Mouse (Mus musculus): ENCODE measurements around the gene Celf5.
"Not testable (repeated sequence)": the region's sequence is repeated elsewhere in the genome, so short reads cannot be mapped to it uniquely, and the experiment has no call there.

Celf5 gene

GRCm38 (mm10) chr10:81452237-81452946 lies 30.1 kb downstream of the Celf5 start:
- DNase-seq (ENCODE audit: low spot score): no peak

DNA sequence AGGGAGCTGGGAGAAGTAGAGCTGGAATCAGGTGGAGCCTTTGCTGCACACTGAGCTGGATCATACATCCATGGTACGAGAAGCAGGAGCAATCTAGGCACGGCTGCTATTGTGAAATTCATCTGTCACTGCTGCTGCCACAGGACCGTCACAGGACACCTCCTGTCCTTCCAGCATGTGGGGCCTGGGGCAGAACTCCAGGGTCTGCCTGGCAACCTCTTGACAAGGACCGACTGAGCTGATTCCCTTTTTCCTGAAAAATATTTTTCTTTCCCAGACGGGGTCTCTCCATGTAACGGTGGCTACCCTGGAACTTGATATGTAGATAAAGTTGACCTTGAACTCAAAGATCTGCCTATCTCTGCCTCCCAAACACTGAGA lies 31.2 kb downstream of the Celf5 start:
- DNase-seq (ENCODE audit: low spot score): no peak

- DNase-seq (ENCODE audit: low spot score): no peak
These were observed 31.7 kb downstream of the Celf5 start for GRCm38 (mm10) chr10:81450641-81451364.

GRCm38 (mm10) chr10:81450140-81450539 lies 32.4 kb downstream of the Celf5 start:
- peak; percentile 84 for DNase-seq (ENCODE audit: low spot score)

- DNase-seq (ENCODE audit: low spot score): not testable (repeated sequence)
These were observed 37.0 kb downstream of the Celf5 start for GRCm38 (mm10) chr10:81445516-81445915.

GRCm38 (mm10) chr10:81441019-81441418 lies 41.5 kb downstream of the Celf5 start:
- DNase-seq (ENCODE audit: low spot score): no peak

- DNase-seq (ENCODE audit: low spot score): peak; percentile 82
These were observed 47.1 kb downstream of the Celf5 start for GRCm38 (mm10) chr10:81435436-81435835.

DNA sequence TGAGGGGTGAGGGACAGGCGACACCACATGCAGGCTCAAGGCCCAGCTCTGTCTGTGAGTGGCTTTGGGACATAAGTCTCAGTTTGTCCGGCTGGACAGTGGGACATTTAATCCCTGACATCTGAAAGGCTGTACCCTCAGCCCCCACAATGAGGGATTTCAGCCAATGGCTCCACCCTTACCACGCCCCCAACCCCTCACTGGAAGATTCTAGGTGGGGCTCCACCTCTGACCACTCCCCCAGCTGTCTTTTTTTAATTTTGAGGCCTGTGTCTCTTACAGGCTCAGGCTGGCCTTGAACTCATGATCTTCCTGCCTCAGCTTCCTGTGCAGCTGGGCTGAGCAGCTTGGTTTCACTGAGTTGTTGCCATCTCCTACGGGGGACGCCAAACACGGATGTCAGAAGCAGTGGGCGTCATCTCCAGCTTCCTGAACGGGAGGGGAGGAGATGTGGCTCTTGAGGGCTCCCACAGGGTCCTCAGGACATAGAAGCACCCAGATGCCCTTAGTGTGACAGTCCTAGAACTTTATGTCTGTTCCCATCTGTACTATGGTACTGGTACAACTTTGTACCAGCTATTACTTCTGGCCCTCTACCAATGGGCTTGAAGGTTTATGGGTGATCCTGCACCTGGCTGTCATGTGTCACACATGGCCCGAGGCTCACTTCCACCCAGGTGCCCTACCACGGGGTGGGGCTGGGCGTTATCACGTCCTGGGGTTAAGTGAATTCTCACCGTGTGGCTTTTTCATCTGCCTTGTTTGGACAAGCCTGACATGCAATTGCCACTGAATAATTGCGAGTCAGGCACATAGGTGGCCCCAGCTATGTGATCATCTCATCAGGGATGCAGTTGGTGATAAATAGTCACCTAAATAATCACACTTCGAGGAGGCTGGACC lies 47.9 kb downstream of the Celf5 start:
- DNase-seq (ENCODE audit: low spot score): no peak

- peak; percentile 84 for DNase-seq (ENCODE audit: low spot score)
These were observed 48.8 kb downstream of the Celf5 start for GRCm38 (mm10) chr10:81433541-81434289.

DNA sequence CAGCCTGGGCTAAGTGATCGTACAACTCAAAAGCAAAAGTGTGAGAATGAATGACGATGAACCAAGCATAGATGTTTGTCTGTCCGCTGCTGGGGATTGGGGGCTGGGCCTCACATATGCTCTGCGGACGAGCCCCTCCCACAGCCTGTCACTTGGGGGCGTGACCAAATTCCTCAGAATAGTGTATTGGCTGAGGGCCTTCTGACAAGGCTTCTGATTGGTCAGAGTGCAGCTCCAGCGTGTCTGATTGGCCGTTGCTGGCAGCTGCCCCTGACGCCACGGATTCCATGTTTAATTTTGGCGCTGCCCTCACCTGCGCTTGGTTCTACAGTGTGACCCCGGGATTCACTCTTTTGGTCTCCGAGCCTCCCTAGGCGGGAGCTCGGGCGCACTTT lies 49.6 kb downstream of the Celf5 start:
- peak; percentile 98 for DNase-seq (ENCODE audit: low spot score)

DNA sequence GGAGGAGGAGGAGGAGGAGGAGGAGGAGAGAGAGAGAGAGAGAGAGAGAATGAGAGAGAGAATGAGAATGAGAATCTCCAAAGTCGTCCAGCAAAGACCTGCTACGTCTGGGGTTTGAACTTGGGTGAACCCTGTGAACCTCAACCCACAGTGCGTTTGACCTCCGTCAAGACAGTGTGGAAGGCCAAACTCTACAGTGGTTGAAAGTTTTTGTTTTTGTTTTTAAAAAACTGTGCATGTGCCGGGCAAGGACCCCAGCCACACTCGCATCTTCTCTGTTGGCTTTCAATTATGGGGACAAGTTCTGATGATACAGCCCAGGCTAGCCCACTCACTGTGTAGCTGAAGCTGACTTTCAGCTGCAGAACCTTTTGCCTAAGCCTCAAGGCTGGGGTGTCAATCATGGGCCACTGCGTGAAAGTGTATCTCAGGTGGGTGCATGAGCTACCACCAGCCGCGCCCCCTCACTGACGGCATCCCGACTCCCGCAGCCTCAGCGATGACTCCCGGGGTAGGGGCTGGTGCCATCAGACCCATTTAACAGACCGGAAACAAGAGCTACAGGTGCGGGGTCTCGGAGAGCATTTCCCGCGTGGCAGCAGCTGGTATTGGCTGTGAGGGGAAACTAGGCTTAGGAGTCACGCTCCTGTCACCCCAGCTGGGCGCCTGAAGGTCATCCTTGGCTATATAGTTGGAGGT lies 50.2 kb downstream of the Celf5 start:
- no peak for DNase-seq (ENCODE audit: low spot score)

GRCm38 (mm10) chr10:81431526-81432168 lies 50.9 kb downstream of the Celf5 start:
- DNase-seq (ENCODE audit: low spot score): no peak

- DNase-seq (ENCODE audit: low spot score): no peak
These were observed 51.5 kb downstream of the Celf5 start for GRCm38 (mm10) chr10:81430831-81431525.

- DNase-seq (ENCODE audit: low spot score): peak; percentile 78
These were observed 52.2 kb downstream of the Celf5 start for GRCm38 (mm10) chr10:81430141-81430830.

GRCm38 (mm10) chr10:81429605-81430061 lies 52.9 kb downstream of the Celf5 start:
- DNase-seq (ENCODE audit: low spot score): peak; percentile 95

DNA sequence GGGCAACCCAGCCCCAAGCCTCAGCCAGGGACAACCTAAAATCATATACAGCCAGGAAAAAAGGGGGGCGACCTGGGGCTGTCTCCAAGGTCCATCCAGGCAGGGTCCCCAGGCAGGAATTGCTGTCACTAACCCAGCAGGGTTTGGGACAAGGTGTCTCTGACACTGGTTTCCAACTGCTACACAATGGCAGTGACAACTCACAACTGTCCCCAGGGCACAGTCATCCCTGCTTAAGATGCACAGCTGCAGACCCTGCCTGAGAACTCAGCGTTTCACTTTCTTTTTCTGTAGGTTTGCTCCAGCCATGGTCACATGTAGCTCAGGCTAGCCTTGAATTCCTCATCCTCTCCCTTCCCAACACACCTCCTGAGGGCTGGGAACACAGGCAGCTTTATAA lies 53.4 kb downstream of the Celf5 start:
- no peak for DNase-seq (ENCODE audit: low spot score)

DNA sequence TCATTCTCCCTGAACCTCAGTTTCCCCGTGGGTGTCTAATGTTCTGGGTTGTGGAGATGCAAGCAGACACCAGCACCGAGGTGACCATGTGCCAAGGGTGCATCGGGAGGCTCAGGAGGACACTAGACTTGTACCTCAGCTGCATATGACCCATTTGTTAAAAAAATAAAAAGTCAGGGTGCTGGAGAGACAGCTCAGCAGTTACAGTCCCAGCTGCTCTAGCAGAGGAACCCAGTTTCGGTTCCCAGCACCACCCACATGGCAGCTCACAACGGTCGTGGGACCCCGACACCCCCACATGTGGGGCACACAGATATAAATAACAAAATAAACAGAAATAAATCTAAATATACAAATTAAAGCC lies 54.0 kb downstream of the Celf5 start:
- no peak for DNase-seq (ENCODE audit: low spot score)

DNA sequence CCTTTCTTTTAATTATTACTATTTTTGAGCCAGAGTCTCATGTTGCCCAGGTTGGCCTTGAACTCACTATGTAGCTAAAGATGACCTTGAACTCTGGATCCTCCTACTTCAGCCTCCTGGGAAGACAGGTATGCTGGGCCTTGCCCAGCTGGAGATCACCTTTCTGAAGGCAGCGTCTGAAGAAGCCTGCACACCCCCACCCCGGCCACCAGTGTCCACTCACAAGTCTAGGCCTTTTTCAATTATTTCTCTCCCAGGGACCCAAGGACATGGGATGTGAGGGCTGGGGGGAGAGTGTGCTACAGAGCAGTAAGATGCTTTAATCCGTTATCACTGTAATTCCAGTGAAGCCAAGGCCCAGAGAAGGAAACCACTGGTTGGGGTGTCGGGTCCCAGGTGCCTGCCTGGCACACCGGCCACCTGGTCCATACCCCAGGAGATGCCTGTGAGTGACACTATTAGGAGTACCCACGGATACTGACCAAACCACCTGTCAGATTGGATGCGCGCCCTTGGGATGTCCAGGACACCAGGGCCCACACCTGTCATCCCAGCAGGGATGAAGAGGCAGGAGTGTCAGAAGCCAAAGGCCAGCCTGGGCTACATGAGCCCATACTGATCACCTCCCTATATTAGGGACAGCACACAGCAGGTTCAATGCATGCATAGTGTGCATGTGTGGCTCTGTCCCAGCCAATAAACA lies 54.6 kb downstream of the Celf5 start:
- DNase-seq (ENCODE audit: low spot score): no peak

- DNase-seq (ENCODE audit: low spot score): no peak
These were observed 55.2 kb downstream of the Celf5 start for GRCm38 (mm10) chr10:81427327-81427726.

Measured in lung, postnatal 25 days (tissue).